ENCODE assay signal across 8 mouse cellular contexts in genomic region chr8:84730541-84731370, GRCm38 (mm10). TPM values are rescaled to one million over a fixed set of nuclear protein-coding genes. Genes with fewer than 3 reads are reported as not detected.
DNase-seq lines count a peak whose midpoint lies in the region; ATAC-seq and TF ChIP-seq lines count a peak whose summit lies in the region.

No protein-coding gene starts in this region.

- DNase-seq in heart, adult 11 months = peak; percentile 99
- DNase-seq in heart, adult 8-10 months (ENCODE audit: low spot score) = no peak
- peak; percentile 78 to 81 for DNase-seq in heart, adult 2 months
- DNase-seq in layer of hippocampus, postnatal 36 days = no peak
- DNase-seq in thymus, postnatal 0 days (ENCODE audit: low spot score) = no peak

- H3K27ac ChIP-seq in brown adipose tissue, adult 24 weeks (replicated peaks; ENCODE audit: low read depth, low read length) = peak overlapping the region; percentile 56
- peak overlapping the region; percentile 85 for H3K27ac ChIP-seq in heart, adult 2 months
- H3K27ac ChIP-seq in limb, embryonic 13.5 days = peak overlapping the region; percentile 52; the same call in 1 of the 2 replicates
- peak overlapping the region; percentile 56 for H3K27ac ChIP-seq in olfactory bulb, adult 2 months (ENCODE audit: insufficient read depth, low read depth, low read length)

- no peak for TF ChIP-seq CTCF in heart, adult 2 months (IDR thresholded peaks at IDR 0.05)
- no peak for TF ChIP-seq CTCF in olfactory bulb, adult 2 months (IDR thresholded peaks at IDR 0.05; ENCODE audit: insufficient read depth, low read depth, low read length)

- H3K27me3 ChIP-seq in heart, adult 2 months (ENCODE audit: control insufficient read depth, insufficient read depth, low read length) = no peaks in the 10 kb centered on the region
- H3K27me3 ChIP-seq in limb, embryonic 13.5 days = no peaks in the 10 kb centered on the region

- H3K4me2 ChIP-seq in limb, embryonic 13.5 days (replicated peaks) = 0 out of 2 replicates have a peak overlapping the region, but pooled peaks have one; percentile 2

- H3K36me3 ChIP-seq in heart, adult 2 months (ENCODE audit: control insufficient read depth, insufficient read depth, low read length) = peaks cover 11% of the 10 kb centered on the region
- H3K36me3 ChIP-seq in limb, embryonic 13.5 days = peaks cover 61% of the 10 kb centered on the region

- no peaks in the 10 kb centered on the region for H3K9me3 ChIP-seq in limb, embryonic 13.5 days

- WGBS in heart, adult 2 months = 37% methylated on average over 9 of the region's 9 CpGs
- 59% methylated on average over 9 of the region's 9 CpGs for WGBS in limb, embryonic 13.5 days
- WGBS in olfactory bulb, adult 2 months = 62% methylated on average over 9 of the region's 9 CpGs

- no peak for ATAC-seq in limb, embryonic 13.5 days (ENCODE audit: low FRiP score, low read depth)

- peak overlapping the region; percentile 15 for H3K9ac ChIP-seq in heart, adult 2 months (ENCODE audit: low read depth, low read length)
- peak overlapping the region; percentile 39; the same call in 1 of the 2 replicates for H3K9ac ChIP-seq in limb, embryonic 13.5 days

- H3K79me2 ChIP-seq in heart, adult 2 months (replicated peaks; ENCODE audit: control insufficient read depth, insufficient read depth, low read length) = no peaks in the 10 kb centered on the region

- no peak overlapping the region for H3K4me3 ChIP-seq in brown adipose tissue, adult 24 weeks (ENCODE audit: insufficient read depth, low read depth, low read length)
- H3K4me3 ChIP-seq in heart, adult 2 months = no peak overlapping the region; the same call in 1 of the 2 replicates
- H3K4me3 ChIP-seq in limb, embryonic 13.5 days = no peak overlapping the region
- H3K4me3 ChIP-seq in olfactory bulb, adult 2 months (ENCODE audit: insufficient read depth, low read depth, low read length) = no peak overlapping the region

- intact Hi-C loops in heart, adult 2 months (cut with DNase I) = no loop called here

- TF ChIP-seq EP300 in heart, adult 2 months (IDR thresholded peaks at IDR 0.05; ENCODE audit: insufficient read depth, low read depth, low read length) = peak; percentile 19; the same call in 1 of the 2 replicates

- peaks cover 48% of the 10 kb centered on the region for H3K4me1 ChIP-seq in brown adipose tissue, adult 24 weeks (ENCODE audit: control insufficient read depth, insufficient read depth, insufficient read length, low read length)
- H3K4me1 ChIP-seq in heart, adult 2 months (ENCODE audit: control insufficient read depth, insufficient read depth, low read length) = peaks cover 54% of the 10 kb centered on the region
- H3K4me1 ChIP-seq in limb, embryonic 13.5 days = peaks cover 99% of the 10 kb centered on the region
- H3K4me1 ChIP-seq in olfactory bulb, adult 2 months (ENCODE audit: control insufficient read depth, insufficient read depth, low read length) = peaks cover 41% of the 10 kb centered on the region

- TF ChIP-seq POLR2A in heart, adult 2 months (IDR thresholded peaks at IDR 0.05; ENCODE audit: insufficient read depth, low read depth, low read length) = no peak
- TF ChIP-seq POLR2A in olfactory bulb, adult 2 months (IDR thresholded peaks at IDR 0.05; ENCODE audit: insufficient read depth, low read depth, low read length) = no peak

RNA-seq across cellular contexts. Expression of gene G430095P16Rik, which starts 7.9 kb away (rescaled TPM):
- under 1 TPM in 1 of 4 experiments, not detected in 3; 0.66 TPM for total RNA-seq in heart, adult 8-10 months (2022)
- polyA plus RNA-seq in brown adipose tissue, adult 24 weeks (2012; ENCODE audit: insufficient read depth, insufficient read length, missing spikeins) = 1.9 TPM in 1 of 2 replicates, not detected in the other
- under 1 TPM in 1 of 2 experiments, not detected in 1; 0.55 TPM for total RNA-seq in heart, adult 2 months (2021)
- 0.70 TPM in 1 of 2 replicates, not detected in the other for polyA plus RNA-seq in heart, adult 2 months (2012; rRNA removed)
- 7.1 and 9.8 TPM in 2 replicates for polyA plus RNA-seq in limb, embryonic 13.5 days (2015; fragmentation: Nextera tagmentation; extraction: Ambion mirVana)
- polyA plus RNA-seq in olfactory bulb, adult 2 months (2012; ENCODE audit: insufficient read depth, insufficient read length, low replicate concordance, missing spikeins) = not detected in 2 replicates
- not detected for total RNA-seq in layer of hippocampus, postnatal 36 days (2021)
- polyA plus RNA-seq in thymus, postnatal 0 days (2015; fragmentation: Nextera tagmentation; extraction: Ambion mirVana) = 2.4 and 3.6 TPM in 2 replicates

RNA-seq across cellular contexts. Expression of gene Lyl1, which starts 29.5 kb away (rescaled TPM):
- total RNA-seq in heart, adult 8-10 months (2022) = 1 to 10 TPM; 3.5 to 4.8 (median 4.3) TPM
- 2.9 and 3.1 TPM in 2 replicates for polyA plus RNA-seq in brown adipose tissue, adult 24 weeks (2012; ENCODE audit: insufficient read depth, insufficient read length, missing spikeins)
- total RNA-seq in heart, adult 2 months (2021) = 1 to 10 TPM; 3.0 to 3.7 TPM
- 4.0 and 7.7 TPM in 2 replicates for polyA plus RNA-seq in heart, adult 2 months (2012; rRNA removed)
- 4.1 and 4.9 TPM in 2 replicates for polyA plus RNA-seq in limb, embryonic 13.5 days (2015; fragmentation: Nextera tagmentation; extraction: Ambion mirVana)
- not detected in 2 replicates for polyA plus RNA-seq in olfactory bulb, adult 2 months (2012; ENCODE audit: insufficient read depth, insufficient read length, low replicate concordance, missing spikeins)
- 1 to 10 TPM; 1.2 to 2.0 TPM for total RNA-seq in layer of hippocampus, postnatal 36 days (2021)
- 8.1 and 8.8 TPM in 2 replicates for polyA plus RNA-seq in thymus, postnatal 0 days (2015; fragmentation: Nextera tagmentation; extraction: Ambion mirVana)

RNA-seq across cellular contexts. Expression of gene Nacc1, which starts 43.1 kb away (rescaled TPM):
- 10 to 100 TPM; 26.7 to 36.0 (median 33.4) TPM for total RNA-seq in heart, adult 8-10 months (2022)
- 19.0 and 22.9 TPM in 2 replicates for polyA plus RNA-seq in brown adipose tissue, adult 24 weeks (2012; ENCODE audit: insufficient read depth, insufficient read length, missing spikeins)
- 10 to 100 TPM; 30.5 to 31.0 TPM for total RNA-seq in heart, adult 2 months (2021)
- 45.3 and 50.5 TPM in 2 replicates for polyA plus RNA-seq in heart, adult 2 months (2012; rRNA removed)
- 15.0 and 15.2 TPM in 2 replicates for polyA plus RNA-seq in limb, embryonic 13.5 days (2015; fragmentation: Nextera tagmentation; extraction: Ambion mirVana)
- polyA plus RNA-seq in olfactory bulb, adult 2 months (2012; ENCODE audit: insufficient read depth, insufficient read length, low replicate concordance, missing spikeins) = not detected in 2 replicates
- total RNA-seq in layer of hippocampus, postnatal 36 days (2021) = 10 to 100 TPM; 85.9 to 92.2 TPM
- polyA plus RNA-seq in thymus, postnatal 0 days (2015; fragmentation: Nextera tagmentation; extraction: Ambion mirVana) = 12.1 TPM in 2 replicates

RNA-seq across cellular contexts. Expression of gene Trmt1, which starts 44.6 kb away (rescaled TPM):
- total RNA-seq in heart, adult 8-10 months (2022) = 10 to 100 TPM; 30.9 to 41.7 (median 38.5) TPM
- polyA plus RNA-seq in brown adipose tissue, adult 24 weeks (2012; ENCODE audit: insufficient read depth, insufficient read length, missing spikeins) = 25.1 and 33.4 TPM in 2 replicates
- 10 to 100 TPM; 32.0 to 37.4 TPM for total RNA-seq in heart, adult 2 months (2021)
- 39.9 and 50.8 TPM in 2 replicates for polyA plus RNA-seq in heart, adult 2 months (2012; rRNA removed)
- 70.8 and 72.7 TPM in 2 replicates for polyA plus RNA-seq in limb, embryonic 13.5 days (2015; fragmentation: Nextera tagmentation; extraction: Ambion mirVana)
- not detected in 2 replicates for polyA plus RNA-seq in olfactory bulb, adult 2 months (2012; ENCODE audit: insufficient read depth, insufficient read length, low replicate concordance, missing spikeins)
- total RNA-seq in layer of hippocampus, postnatal 36 days (2021) = 100 to 1,000 TPM in 1 of 2 experiments, 10 to 100 TPM in 1; 95.2 to 115 TPM
- 50.0 and 51.5 TPM in 2 replicates for polyA plus RNA-seq in thymus, postnatal 0 days (2015; fragmentation: Nextera tagmentation; extraction: Ambion mirVana)

Comparison
In these comparisons a context has a peak if more than half of its experiments do, and no peak if none do; other contexts are left out.
1. DNase-seq: peak in heart, adult 11 months (single experiment) and heart, adult 2 months (2 of 2); none in heart, adult 8-10 months (single experiment), layer of hippocampus, postnatal 36 days (0 of 2) and thymus, postnatal 0 days (single experiment).
2. Peak in every context shown above with its lines, with median percentiles within 50 percentile points of each other: H3K27ac ChIP-seq.